Mouse (Mus musculus) cerebellum, adult 2 months (tissue): ENCODE data around the gene Dazap1.

Experiments
- CTCF ChIP-seq: fragments of 200-500 bp; IDR thresholded peaks from 2 replicates; pipeline ENCODE4 v1.5.1; 2011; ENCODE audit warnings: low read depth, mild to moderate bottlenecking, control low read depth, low read length, moderate library complexity, borderline replicate concordance; ENCODE audit not compliant: insufficient read depth
- POLR2A ChIP-seq: fragments of 200-500 bp; IDR thresholded peaks from 2 replicates; pipeline ENCODE4 v1.6.1; 2011; ENCODE audit warnings: low read length, control low read depth, borderline replicate concordance; ENCODE audit not compliant: insufficient read depth

- TF ChIP-seq POLR2A (no peak), CTCF (no peak)
Measured at GRCm38 (mm10) chr10:80297526-80298133, 36.3 kb downstream of the Dazap1 start.
